Mouse (Mus musculus) forebrain, embryonic 11.5 days (tissue): ENCODE measurements at regions not wholly inside any gene's neighbourhood (a gene's known extent, or its start where the extent isn't known, plus 50 kb on each side); places are given as distances from the start of the nearest gene placed in this dataset.
A peak's percentile ranks its signal among the peaks of the same experiment; 100 is the strongest.

Experiments used
- ATAC-seq: fragments of 200-750 bp; cut with Nextera tagmentation; replicated peaks from 2 replicates; pipeline ENCODE4 v1.8.0; 2017; ENCODE audit warnings: moderate TSS enrichment; ENCODE audit not compliant: low FRiP score
- DNase-seq: peaks from one replicate; pipeline ENCODE4 v3.0.0-alpha.2; 2017; ENCODE audit warnings: low spot score
- H3K27ac ChIP-seq: fragments of 300-500 bp; sonication (generic); 2 replicates; pipeline ENCODE4 v1.5.1; 2014; ENCODE audit warnings: low read depth, low read length
- H3K27me3 ChIP-seq: fragments of 300-500 bp; sonication (generic); 2 replicates; pipeline ENCODE4 v1.6.1; 2014; ENCODE audit warnings: mild to moderate bottlenecking, low read length, mixed read lengths; ENCODE audit not compliant: control insufficient read depth, insufficient read depth
- H3K36me3 ChIP-seq: fragments of 300-500 bp; sonication (generic); 2 replicates; pipeline ENCODE4 v1.6.1; 2014; ENCODE audit warnings: mild to moderate bottlenecking, low read length, moderate library complexity, mixed read lengths; ENCODE audit not compliant: control insufficient read depth, insufficient read depth
- H3K4me1 ChIP-seq: fragments of 300-500 bp; sonication (generic); replicated peaks from 2 replicates; pipeline ENCODE4 v1.6.1; 2014; ENCODE audit warnings: low read length, mixed read lengths; ENCODE audit not compliant: control insufficient read depth, insufficient read depth
- H3K4me2 ChIP-seq: fragments of 300-500 bp; sonication (generic); 2 replicates; pipeline ENCODE4 v1.6.1; 2014; ENCODE audit warnings: low read depth, mild to moderate bottlenecking, low read length, moderate library complexity, mixed read lengths; ENCODE audit not compliant: severe bottlenecking
- H3K4me3 ChIP-seq: fragments of 300-500 bp; sonication (generic); 2 replicates; pipeline ENCODE4 v1.5.1; 2014; ENCODE audit warnings: low read depth, low read length
- H3K9ac ChIP-seq: fragments of 300-500 bp; sonication (generic); 2 replicates; pipeline ENCODE4 v1.6.1; 2014; ENCODE audit warnings: low read length
- H3K9me3 ChIP-seq: fragments of 300-500 bp; sonication (generic); 2 replicates; pipeline ENCODE4 v1.6.1; 2016; ENCODE audit warnings: low read length, mixed read lengths; ENCODE audit not compliant: control insufficient read depth
- WGBS: fragments of 180-500 bp; shearing (Covaris S2); extraction: QIAGEN DNeasy Blood & Tissue Kit; methylation state at CpG from one replicate; pipeline ENCODE4 v1.1.7; 2014; 5-methylcytosine and 5-hydroxymethylcytosine counted together

GRCm38 (mm10) chr11:111512471-111512870 is 446.5 kb downstream of the Kcnj2 start:
- no peak for ATAC-seq

GRCm38 (mm10) chr11:111522716-111523115 is 456.8 kb downstream of the Kcnj2 start:
- no peak overlapping the region for H3K4me3 ChIP-seq
- no peaks in the 10 kb centered on the region for H3K27me3 ChIP-seq
- H3K27ac ChIP-seq = no peak overlapping the region
- H3K4me2 ChIP-seq = no peak overlapping the region
- H3K36me3 ChIP-seq = no peaks in the 10 kb centered on the region
- no peaks in the 10 kb centered on the region for H3K9me3 ChIP-seq
- no peak for DNase-seq
- ATAC-seq = peak; percentile 55
- H3K4me1 ChIP-seq = no peaks in the 10 kb centered on the region
- H3K9ac ChIP-seq = no peak overlapping the region
- 70% methylated on average over 8 of the region's 8 CpGs for WGBS

More at GRCm38 (mm10) chr11:111512471-111512870, 446.5 kb downstream of the Kcnj2 start:
- Histone ChIP-seq H3K9me3 (no peaks in the 10 kb centered on the region), H3K36me3 (no peaks in the 10 kb centered on the region), H3K4me1 (no peaks in the 10 kb centered on the region), H3K4me3 (no peak overlapping the region), H3K27ac (no peak overlapping the region), H3K27me3 (no peaks in the 10 kb centered on the region), H3K9ac (no peak overlapping the region), H3K4me2 (no peak overlapping the region)
- no peak for DNase-seq
- WGBS = 57% methylated on average over 4 of the region's 4 CpGs

- WGBS = 66% methylated on average over 8 of the region's 8 CpGs
- Histone ChIP-seq H3K27me3 (no peaks in the 10 kb centered on the region), H3K4me1 (no peaks in the 10 kb centered on the region), H3K4me2 (no peak overlapping the region), H3K36me3 (no peaks in the 10 kb centered on the region), H3K4me3 (no peak overlapping the region), H3K27ac (no peak overlapping the region), H3K9ac (no peak overlapping the region), H3K9me3 (no peaks in the 10 kb centered on the region)
- peak; percentile 67 for DNase-seq
- no peak for ATAC-seq
Observed at GRCm38 (mm10) chr11:111523465-111523864, 457.5 kb downstream of the Kcnj2 start.

DNA sequence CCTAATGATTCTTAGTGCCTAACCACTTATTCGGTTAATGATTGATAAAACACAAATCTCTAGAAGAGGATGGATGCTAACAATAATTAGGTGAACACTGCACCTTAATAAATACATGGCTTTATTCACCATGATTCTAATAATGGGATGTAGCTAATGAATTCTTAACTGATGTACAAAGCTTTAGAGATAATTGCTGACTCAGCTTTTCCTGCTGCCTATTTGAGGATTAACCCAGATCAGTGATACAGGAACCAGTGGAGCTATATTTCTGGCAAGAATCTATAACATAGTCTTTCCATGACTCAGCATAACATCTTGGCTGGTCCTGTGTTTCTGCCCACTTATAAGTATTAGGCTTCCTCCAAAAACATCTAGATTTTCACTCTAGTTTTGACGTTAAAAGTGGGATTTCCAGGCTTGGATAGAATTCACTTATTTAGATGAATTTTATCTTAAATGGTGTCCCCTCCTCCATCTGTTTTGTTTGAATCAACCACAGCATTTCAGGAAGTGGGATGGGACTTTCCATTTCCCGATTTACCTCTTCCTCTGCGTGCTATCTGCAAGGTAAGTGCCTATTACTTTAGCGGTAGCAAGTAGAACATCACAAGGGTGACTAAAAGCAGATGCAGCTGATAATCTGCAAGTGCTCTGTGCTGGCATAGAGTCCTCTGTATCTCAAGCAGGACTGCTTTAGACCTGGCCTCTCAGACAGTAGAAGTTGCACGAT is 460.2 kb downstream of the Kcnj2 start:
- H3K4me2 ChIP-seq = no peak overlapping the region
- no peak for ATAC-seq
- no peaks in the 10 kb centered on the region for H3K4me1 ChIP-seq
- H3K9ac ChIP-seq = no peak overlapping the region
- no peak overlapping the region for H3K27ac ChIP-seq
- no peak for DNase-seq
- H3K4me3 ChIP-seq = no peak overlapping the region
- H3K27me3 ChIP-seq = no peaks in the 10 kb centered on the region
- WGBS = 90% methylated on average over 6 of the region's 6 CpGs
- no peaks in the 10 kb centered on the region for H3K9me3 ChIP-seq
- H3K36me3 ChIP-seq = no peaks in the 10 kb centered on the region

DNA sequence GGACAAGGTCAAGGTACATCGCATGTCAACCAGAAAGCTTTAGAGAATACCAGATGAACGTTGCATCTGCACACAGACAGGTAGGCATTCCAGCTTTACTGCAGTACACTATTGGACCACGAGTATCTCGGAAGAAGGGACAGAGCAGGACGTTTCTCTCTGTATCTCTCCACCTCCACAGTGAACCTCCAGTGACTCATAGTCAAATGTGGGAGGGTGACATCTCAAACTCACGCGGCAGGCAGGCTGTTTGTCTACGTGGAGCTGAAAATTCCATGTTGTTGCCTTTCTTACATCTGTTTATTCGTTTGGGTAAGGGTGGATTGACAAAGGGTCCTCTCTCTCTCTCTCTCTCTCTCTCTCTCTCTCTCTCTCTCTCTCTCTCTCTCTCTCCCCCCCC is 463.6 kb downstream of the Kcnj2 start:
- H3K9ac ChIP-seq = no peak overlapping the region
- no peak overlapping the region for H3K4me2 ChIP-seq
- no peaks in the 10 kb centered on the region for H3K4me1 ChIP-seq
- H3K27me3 ChIP-seq = no peaks in the 10 kb centered on the region
- 85% methylated on average over 9 of the region's 9 CpGs for WGBS
- no peak for DNase-seq
- ATAC-seq = no peak
- H3K4me3 ChIP-seq = no peak overlapping the region
- H3K9me3 ChIP-seq = no peaks in the 10 kb centered on the region
- no peaks in the 10 kb centered on the region for H3K36me3 ChIP-seq
- H3K27ac ChIP-seq = no peak overlapping the region

DNA sequence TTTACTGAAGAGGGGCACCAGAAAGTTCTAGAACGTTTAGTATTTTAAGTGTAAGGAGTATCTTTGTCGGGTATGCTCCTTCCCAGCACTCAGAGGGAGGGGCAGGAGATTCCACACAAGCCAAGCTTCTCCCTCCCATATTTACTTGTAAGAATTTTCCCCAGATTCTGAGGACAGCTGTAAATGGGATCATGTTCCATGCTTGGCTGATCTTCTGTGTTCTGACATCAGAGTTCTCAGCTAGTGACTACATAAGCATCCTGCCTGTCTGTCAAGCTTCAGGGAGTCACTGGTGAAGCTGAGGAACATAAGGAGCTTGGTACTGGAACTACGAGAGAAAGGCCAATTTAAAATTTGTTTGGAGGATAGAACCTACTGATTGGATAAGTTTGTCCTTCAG is 464.9 kb downstream of the Kcnj2 start:
- Histone ChIP-seq H3K36me3 (no peaks in the 10 kb centered on the region), H3K4me3 (no peak overlapping the region), H3K4me1 (no peaks in the 10 kb centered on the region), H3K9ac (no peak overlapping the region), H3K27me3 (no peaks in the 10 kb centered on the region), H3K4me2 (no peak overlapping the region), H3K9me3 (no peaks in the 10 kb centered on the region), H3K27ac (no peak overlapping the region)
- DNase-seq (no peak), ATAC-seq (no peak)
- WGBS = 77% methylated on average over 3 of the region's 3 CpGs

- ATAC-seq = no peak
- 42% methylated on average over 5 of the region's 5 CpGs for WGBS
- no peak for DNase-seq
Observed at GRCm38 (mm10) chr11:111532457-111532856, 466.5 kb downstream of the Kcnj2 start.

GRCm38 (mm10) chr11:111536040-111536836 is 470.3 kb downstream of the Kcnj2 start:
- peak; percentile 74 for DNase-seq
- WGBS = 51% methylated on average over 17 of the region's 17 CpGs
- Histone ChIP-seq H3K27ac (no peak overlapping the region), H3K36me3 (no peaks in the 10 kb centered on the region), H3K9me3 (no peaks in the 10 kb centered on the region), H3K9ac (no peak overlapping the region), H3K4me2 (no peak overlapping the region), H3K4me3 (no peak overlapping the region), H3K4me1 (no peaks in the 10 kb centered on the region), H3K27me3 (no peaks in the 10 kb centered on the region)
- ATAC-seq = no peak

More at GRCm38 (mm10) chr11:111532457-111532856, 466.5 kb downstream of the Kcnj2 start:
- Histone ChIP-seq H3K9me3 (no peaks in the 10 kb centered on the region), H3K36me3 (no peaks in the 10 kb centered on the region), H3K4me2 (no peak overlapping the region), H3K27me3 (no peaks in the 10 kb centered on the region), H3K9ac (no peak overlapping the region), H3K4me3 (no peak overlapping the region), H3K27ac (no peak overlapping the region), H3K4me1 (no peaks in the 10 kb centered on the region)
